Mouse (Mus musculus) midbrain, embryonic 11.5 days (tissue): ENCODE data around the gene Fam216a. TPM values are rescaled to one million over a fixed set of nuclear protein-coding genes. Genes with fewer than 3 reads are reported as not detected.
A peak's percentile ranks its signal among the peaks of the same experiment; 100 is the strongest.

Source experiments
- ATAC-seq: fragments of 200-750 bp; cut with Nextera tagmentation; 2 replicates; pipeline ENCODE4 v1.8.0; 2017; ENCODE audit warnings: moderate TSS enrichment, moderate library complexity; ENCODE audit not compliant: low FRiP score
- DNase-seq: peaks from one replicate; pipeline ENCODE4 v3.0.0; 2015; ENCODE audit warnings: low spot score; ENCODE audit errors: missing footprints
- H3K27ac ChIP-seq: fragments of 300-500 bp; sonication (generic); 2 replicates; pipeline ENCODE4 v1.5.1; 2014; ENCODE audit warnings: low read depth, low read length
- H3K27me3 ChIP-seq: fragments of 300-500 bp; sonication (generic); 2 replicates; pipeline ENCODE4 v1.6.1; 2014; ENCODE audit warnings: mild to moderate bottlenecking, low read length, moderate library complexity, mixed read lengths; ENCODE audit not compliant: control insufficient read depth, insufficient read depth
- H3K36me3 ChIP-seq: fragments of 300-500 bp; sonication (generic); 2 replicates; pipeline ENCODE4 v1.6.1; 2014; ENCODE audit warnings: mild to moderate bottlenecking, low read length, moderate library complexity, mixed read lengths; ENCODE audit not compliant: control insufficient read depth, insufficient read depth
- H3K4me1 ChIP-seq: fragments of 300-500 bp; sonication (generic); 2 replicates; pipeline ENCODE4 v1.6.1; 2014; ENCODE audit warnings: low read length; ENCODE audit not compliant: control insufficient read depth, insufficient read depth
- H3K4me2 ChIP-seq: fragments of 300-500 bp; sonication (generic); 2 replicates; pipeline ENCODE4 v1.6.1; 2014; ENCODE audit warnings: mild to moderate bottlenecking, moderate library complexity
- H3K4me3 ChIP-seq: fragments of 300-500 bp; sonication (generic); 2 replicates; pipeline ENCODE4 v1.5.1; 2014; ENCODE audit warnings: low read depth, low read length
- H3K9ac ChIP-seq: fragments of 300-500 bp; sonication (generic); 2 replicates; pipeline ENCODE4 v1.6.1; 2014; ENCODE audit warnings: low read length
- H3K9me3 ChIP-seq: fragments of 300-500 bp; sonication (generic); 2 replicates; pipeline ENCODE4 v1.6.1; 2016; ENCODE audit warnings: low read length; ENCODE audit not compliant: control insufficient read depth
- WGBS: fragments of 180-500 bp; shearing (Covaris S2); extraction: QIAGEN DNeasy Blood & Tissue Kit; methylation state at CpG from one replicate; pipeline ENCODE4 v1.1.7; 2014; 5-methylcytosine and 5-hydroxymethylcytosine counted together
- polyA plus RNA-seq: library from polyadenylated mRNA; unstranded; fragments of >200 nt; fragmentation: Nextera tagmentation; extraction: Ambion mirVana; gene quantifications from 2 replicates; pipeline ENCODE4 v1.2.1, GENCODE M21; 2014

The Fam216a gene
- polyA plus RNA-seq, 1 experiment from 2014 or later, result 113 TPM

DNA sequence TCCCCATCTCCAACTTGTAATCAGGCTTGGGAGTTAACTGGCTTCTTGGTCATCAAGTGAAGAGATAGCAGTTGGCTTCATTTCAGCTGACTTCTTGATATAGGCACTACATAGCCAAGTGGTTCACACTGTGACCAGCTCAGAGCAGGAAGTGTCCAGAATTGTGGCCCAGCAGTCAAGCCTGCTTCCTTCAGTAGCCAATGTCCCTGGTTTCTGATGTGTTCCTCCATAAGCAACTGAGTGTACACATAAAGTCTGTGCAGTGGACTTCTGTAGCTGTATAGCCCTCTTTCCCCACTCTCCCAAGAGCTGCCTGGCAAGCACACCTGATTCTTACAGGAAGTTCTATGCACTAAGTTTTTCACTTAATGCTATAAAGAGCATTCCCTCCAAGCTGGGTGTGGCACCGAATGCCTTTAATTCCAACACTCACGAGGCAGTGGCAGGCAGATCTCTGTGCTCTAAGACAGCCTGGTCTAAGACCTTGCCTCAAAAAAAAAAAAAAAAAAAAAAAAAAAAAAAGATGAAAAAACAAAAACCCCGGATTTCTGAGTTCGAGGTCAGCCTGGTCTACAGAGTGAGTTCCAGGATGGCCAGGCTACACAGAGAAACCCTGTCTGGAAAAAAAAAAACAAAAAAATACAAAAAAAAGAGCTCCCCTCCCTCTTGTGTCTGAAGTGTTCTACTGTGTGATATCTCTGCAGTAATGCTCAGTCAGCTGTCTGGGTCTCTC, 5.1 kb upstream of the Fam216a start:
- peaks cover 10% of the 10 kb centered on the region for H3K36me3 ChIP-seq
- no peak overlapping the region for H3K27ac ChIP-seq
- DNase-seq (peak; percentile 79), ATAC-seq (no peak)
- no peaks in the 10 kb centered on the region for H3K9me3 ChIP-seq
- WGBS, result 95% methylated on average over 4 of the region's 4 CpGs
- H3K4me3 ChIP-seq, result no peak overlapping the region
- peaks cover 8% of the 10 kb centered on the region; the same call in 1 of the 2 replicates for H3K4me1 ChIP-seq
- H3K27me3 ChIP-seq, result no peaks in the 10 kb centered on the region
- no peak overlapping the region for H3K4me2 ChIP-seq
- no peak overlapping the region for H3K9ac ChIP-seq

- DNase-seq, result no peak
- peak overlapping the region; percentile 64 for H3K4me3 ChIP-seq
- ATAC-seq, result no peak
- peak overlapping the region; percentile 74 for H3K27ac ChIP-seq
- H3K36me3 ChIP-seq, result peaks cover 3% of the 10 kb centered on the region; the same call in 1 of the 2 replicates
- no peaks in the 10 kb centered on the region for H3K9me3 ChIP-seq
- peak overlapping the region; percentile 78 for H3K4me2 ChIP-seq
- peak overlapping the region; percentile 66 for H3K9ac ChIP-seq
- H3K4me1 ChIP-seq, result peaks cover 13% of the 10 kb centered on the region; the same call in 1 of the 2 replicates
- WGBS, result 6% methylated on average over 5 of the region's 5 CpGs
- H3K27me3 ChIP-seq, result no peaks in the 10 kb centered on the region
Measured at GRCm38 (mm10) chr5:122372878-122373277, 714 bp upstream of the Fam216a start.

- no peaks in the 10 kb centered on the region for H3K27me3 ChIP-seq
- under 1% methylated on average over 35 of the region's 46 CpGs for WGBS
- peaks cover 7% of the 10 kb centered on the region for H3K36me3 ChIP-seq
- H3K4me1 ChIP-seq, result peaks cover 13% of the 10 kb centered on the region; the same call in 1 of the 2 replicates
- peak within 1 kb of the TSS; percentile 76 for H3K9ac ChIP-seq
- H3K4me2 ChIP-seq, result peak within 1 kb of the TSS; percentile 78
- DNase-seq (peak; percentile 93), ATAC-seq (peak; percentile 87)
- H3K4me3 ChIP-seq, result peak within 1 kb of the TSS; percentile 64
- H3K9me3 ChIP-seq, result no peaks in the 10 kb centered on the region
- H3K27ac ChIP-seq, result peak within 1 kb of the TSS; percentile 85
Measured at GRCm38 (mm10) chr5:122371591-122372191, 473 bp downstream of the Fam216a start, which contains the start of gene Gpn3. TSS of gene Gpn3 (plus strand) at chr5:122371876.

- H3K4me1 ChIP-seq, result 0 out of 2 replicates have a peak, but pooled peaks cover 2% of the 10 kb centered on the region
- no peaks in the 10 kb centered on the region for H3K36me3 ChIP-seq
- no peak for DNase-seq
- peak; percentile 86 for ATAC-seq
- H3K9me3 ChIP-seq, result no peaks in the 10 kb centered on the region
- peak overlapping the region; percentile 93 for H3K4me3 ChIP-seq
- peak overlapping the region; percentile 84 for H3K4me2 ChIP-seq
- peak overlapping the region; percentile 86 for H3K9ac ChIP-seq
- WGBS, result 1% methylated on average over 57 of the region's 57 CpGs
- H3K27me3 ChIP-seq, result no peaks in the 10 kb centered on the region
- 0 out of 2 replicates have a peak overlapping the region, but pooled peaks have one; percentile 12 for H3K27ac ChIP-seq
Measured at GRCm38 (mm10) chr5:122354492-122355067, 17.6 kb downstream of the Fam216a start.

GRCm38 (mm10) chr5:122353807-122354491, 18.2 kb downstream of the Fam216a start, which contains the start of the genes Rad9b and Vps29:
TSS of gene Rad9b (minus strand) at chr5:122354233.
TSS of gene Vps29 (plus strand) at chr5:122354369.
- no peaks in the 10 kb centered on the region for H3K27me3 ChIP-seq
- 0 out of 2 replicates have a peak within 1 kb of the TSS, but pooled peaks have one; percentile 12 for H3K27ac ChIP-seq
- H3K9ac ChIP-seq, result peak within 1 kb of the TSS; percentile 86
- DNase-seq (peak; percentile 100), ATAC-seq (peak; percentile 95)
- H3K4me2 ChIP-seq, result peak within 1 kb of the TSS; percentile 84
- 2% methylated on average over 51 of the region's 51 CpGs for WGBS
- H3K4me3 ChIP-seq, result peak within 1 kb of the TSS; percentile 93
- H3K4me1 ChIP-seq, result 0 out of 2 replicates have a peak, but pooled peaks cover 2% of the 10 kb centered on the region
- H3K9me3 ChIP-seq, result no peaks in the 10 kb centered on the region
- H3K36me3 ChIP-seq, result no peaks in the 10 kb centered on the region

DNA sequence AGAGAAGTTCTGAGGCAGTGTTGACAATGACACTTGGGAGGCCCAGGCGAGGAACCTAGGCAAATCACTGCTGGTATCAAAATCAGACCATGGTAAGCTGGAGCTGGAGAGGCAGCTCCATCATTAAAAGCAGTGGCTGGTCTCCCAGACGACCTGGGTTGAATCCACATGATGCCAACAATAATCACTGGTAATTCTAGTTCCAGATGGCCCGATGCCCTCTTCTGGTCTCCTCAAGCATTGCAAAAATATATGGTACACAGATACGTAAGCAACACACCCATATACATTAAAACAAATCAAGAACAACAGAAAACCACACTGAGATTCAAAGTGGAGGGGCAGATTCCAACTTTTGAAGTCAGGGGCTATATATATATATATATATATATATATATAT, 26.4 kb downstream of the Fam216a start:
- 84% methylated on average over 4 of the region's 4 CpGs for WGBS
- no peak for DNase-seq
- no peak for ATAC-seq

DNA sequence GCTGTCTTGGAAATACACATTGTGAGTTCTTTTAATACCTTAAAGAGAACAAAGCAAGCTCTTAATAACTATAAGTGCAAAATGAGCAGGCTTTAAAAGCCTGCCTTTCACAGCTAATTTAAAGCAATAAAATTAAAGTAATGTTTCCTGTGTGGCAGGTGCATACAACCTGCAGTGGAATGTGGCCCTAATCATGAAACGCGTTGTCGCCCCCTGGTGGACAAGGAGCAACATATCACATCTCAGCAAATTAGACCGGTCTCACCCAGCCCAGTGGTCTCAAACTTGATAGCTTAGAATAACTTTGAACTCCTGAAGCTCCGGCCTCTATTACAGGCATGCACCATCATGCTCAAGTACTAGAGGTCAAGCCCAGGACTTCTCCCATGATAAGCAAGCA, 27.9 kb downstream of the Fam216a start:
- WGBS, result 10% methylated on average over 5 of the region's 5 CpGs
- Histone ChIP-seq H3K27ac (no peak overlapping the region), H3K9ac (no peak overlapping the region), H3K27me3 (no peaks in the 10 kb centered on the region), H3K4me3 (no peak overlapping the region), H3K36me3 (no peaks in the 10 kb centered on the region), H3K9me3 (no peaks in the 10 kb centered on the region; the same call in 1 of the 2 replicates), H3K4me1 (no peaks in the 10 kb centered on the region), H3K4me2 (no peak overlapping the region)
- DNase-seq, result peak; percentile 93
- ATAC-seq, result no peak

More for the DNA sequence above, 26.4 kb downstream of the Fam216a start:
- Histone ChIP-seq H3K9ac (no peak overlapping the region), H3K4me3 (no peak overlapping the region), H3K4me1 (no peaks in the 10 kb centered on the region), H3K4me2 (no peak overlapping the region), H3K36me3 (no peaks in the 10 kb centered on the region), H3K9me3 (no peaks in the 10 kb centered on the region; the same call in 1 of the 2 replicates), H3K27ac (no peak overlapping the region), H3K27me3 (no peaks in the 10 kb centered on the region)

DNA sequence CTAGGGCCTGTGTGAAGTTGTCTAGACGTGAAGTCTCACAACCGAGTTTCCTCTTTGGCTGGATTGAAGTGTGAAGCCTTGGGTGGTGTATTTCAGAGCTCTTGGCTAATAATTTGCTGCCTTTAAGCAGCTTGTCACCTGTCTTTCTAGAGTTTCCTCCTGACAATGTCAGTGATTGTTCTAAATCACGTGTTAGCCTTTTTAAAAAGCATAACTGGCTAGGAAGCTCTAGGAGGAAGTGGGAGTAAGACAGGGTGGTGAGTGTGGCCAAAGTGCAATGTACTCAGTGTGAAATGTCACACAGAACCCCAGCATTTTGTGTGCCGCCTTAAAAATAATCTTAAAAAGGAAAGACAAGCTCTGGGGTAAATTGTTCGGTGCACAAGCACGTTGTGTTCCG, 28.4 kb downstream of the Fam216a start:
- DNase-seq (no peak), ATAC-seq (no peak)
- no peaks in the 10 kb centered on the region for H3K27me3 ChIP-seq
- H3K9me3 ChIP-seq, result no peaks in the 10 kb centered on the region; the same call in 1 of the 2 replicates
- no peak overlapping the region for H3K4me3 ChIP-seq
- H3K4me1 ChIP-seq, result no peaks in the 10 kb centered on the region
- no peak overlapping the region for H3K27ac ChIP-seq
- no peak overlapping the region for H3K4me2 ChIP-seq
- H3K36me3 ChIP-seq, result no peaks in the 10 kb centered on the region
- no peak overlapping the region for H3K9ac ChIP-seq
- 63% methylated on average over 7 of the region's 7 CpGs for WGBS
